Mouse (Mus musculus): ENCODE results near the gene Pafah1b3. TPM values are rescaled to one million over a fixed set of nuclear protein-coding genes. Genes with fewer than 3 reads are reported as not detected.
"Not testable (repeated sequence)": the region's sequence is repeated elsewhere in the genome, so short reads cannot be mapped to it uniquely, and the experiment has no call there.

The Pafah1b3 gene
- total RNA-seq, 2 experiments from 2014 or later, result 32.7 to 34.0 TPM

- no peak for DNase-seq
Measured at GRCm38 (mm10) chr7:25268588-25268987, 29.2 kb downstream of the Pafah1b3 start.

GRCm38 (mm10) chr7:25267751-25268463 is 29.9 kb downstream of the Pafah1b3 start:
- DNase-seq, result peak; percentile 98

- DNase-seq, result peak; percentile 97 to 99
Measured at GRCm38 (mm10) chr7:25267301-25267750, 30.5 kb downstream of the Pafah1b3 start, which contains the start of gene Cic. Gene Cic, plus strand, starts transcription at chr7:25267704.

GRCm38 (mm10) chr7:25266180-25266962 is 31.4 kb downstream of the Pafah1b3 start:
- no peak for DNase-seq

GRCm38 (mm10) chr7:25265743-25266142 is 32.0 kb downstream of the Pafah1b3 start:
- DNase-seq, result not testable (repeated sequence)

GRCm38 (mm10) chr7:25263968-25264870 is 33.6 kb downstream of the Pafah1b3 start:
- DNase-seq, result no peak

- DNase-seq, result no peak
Measured at GRCm38 (mm10) chr7:25261896-25262295, 35.9 kb downstream of the Pafah1b3 start.

- no peak for DNase-seq
Measured at GRCm38 (mm10) chr7:25251822-25252221, 46.0 kb downstream of the Pafah1b3 start.

- peak; percentile 35 to 71 for DNase-seq
Measured at GRCm38 (mm10) chr7:25251071-25251791, 46.6 kb downstream of the Pafah1b3 start.

- peak; percentile 96 to 97 for DNase-seq
Measured at GRCm38 (mm10) chr7:25250141-25250972, 47.4 kb downstream of the Pafah1b3 start, which contains the start of gene Erf. Gene Erf, minus strand, starts transcription at chr7:25250761.

GRCm38 (mm10) chr7:25249314-25250140 is 48.3 kb downstream of the Pafah1b3 start:
- peak; percentile 74 to 87 for DNase-seq

- DNase-seq, result peak in 1 of 2 experiments; percentile 39
Measured at GRCm38 (mm10) chr7:25248846-25249313, 48.9 kb downstream of the Pafah1b3 start.

- peak; percentile 45 to 66 for DNase-seq
Measured at GRCm38 (mm10) chr7:25248018-25248647, 49.7 kb downstream of the Pafah1b3 start.

GRCm38 (mm10) chr7:25247498-25247897 is 50.3 kb downstream of the Pafah1b3 start:
- no peak for DNase-seq

GRCm38 (mm10) chr7:25246759-25247137 is 51.0 kb downstream of the Pafah1b3 start:
- no peak for DNase-seq

- peak; percentile 67 to 73 for DNase-seq
Measured at GRCm38 (mm10) chr7:25246079-25246758, 51.6 kb downstream of the Pafah1b3 start.

Measured in adrenal gland, postnatal 36 days (tissue).